Mouse (Mus musculus) heart, postnatal 0 days (tissue): ENCODE data around the gene Adamtsl1.

ENCODE experiments used
- CTCF ChIP-seq: IDR thresholded peaks from 2 replicates; pipeline ENCODE4 v1.5.1; 2016; ENCODE audit warnings: antibody characterized with exemption, control low read depth, low read depth
- EP300 ChIP-seq: IDR thresholded peaks from 2 replicates; pipeline ENCODE4 v1.6.1; 2016; ENCODE audit warnings: antibody characterized with exemption, low read depth

DNA sequence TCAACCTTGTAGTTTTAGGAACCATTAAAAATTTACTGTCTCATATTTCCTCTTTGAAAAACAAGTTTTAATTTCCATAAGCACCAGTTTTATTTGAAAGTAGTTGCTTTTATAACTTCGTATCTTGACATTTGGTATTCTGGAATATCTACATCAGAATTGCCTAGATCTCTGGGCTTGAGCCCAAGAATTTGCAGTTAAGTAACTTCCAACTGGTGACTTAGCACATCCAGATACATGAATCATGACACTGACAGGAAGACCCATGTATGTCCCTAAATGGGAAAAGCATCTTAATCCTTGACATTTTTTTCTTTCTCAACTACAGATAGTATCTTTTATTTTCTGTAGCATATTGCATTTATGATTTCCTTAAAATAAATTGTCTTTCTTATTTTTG, 713.1 kb downstream of the Adamtsl1 start:
- TF ChIP-seq CTCF (no peak), EP300 (no peak)
